Mouse (Mus musculus): ENCODE data around the gene Polg.

- no peak for TF ChIP-seq CTCF (IDR thresholded peaks at IDR 0.05; ENCODE audit: control insufficient read depth, insufficient read depth, insufficient read length)
- TF ChIP-seq USF1 (IDR thresholded peaks at IDR 0.05; ENCODE audit: low read depth): no peak
- no peak for TF ChIP-seq CEBPB (IDR thresholded peaks at IDR 0.05; ENCODE audit: low read depth)
- TF ChIP-seq MYOG (IDR thresholded peaks at IDR 0.05; ENCODE audit: control insufficient read depth, extremely low read depth, insufficient read length): no peak
Measured at GRCm38 (mm10) chr7:79505376-79505775, 39.2 kb upstream of the Polg start.
